ENCODE assay signal across 8 mouse cellular contexts in the genomic region with DNA sequence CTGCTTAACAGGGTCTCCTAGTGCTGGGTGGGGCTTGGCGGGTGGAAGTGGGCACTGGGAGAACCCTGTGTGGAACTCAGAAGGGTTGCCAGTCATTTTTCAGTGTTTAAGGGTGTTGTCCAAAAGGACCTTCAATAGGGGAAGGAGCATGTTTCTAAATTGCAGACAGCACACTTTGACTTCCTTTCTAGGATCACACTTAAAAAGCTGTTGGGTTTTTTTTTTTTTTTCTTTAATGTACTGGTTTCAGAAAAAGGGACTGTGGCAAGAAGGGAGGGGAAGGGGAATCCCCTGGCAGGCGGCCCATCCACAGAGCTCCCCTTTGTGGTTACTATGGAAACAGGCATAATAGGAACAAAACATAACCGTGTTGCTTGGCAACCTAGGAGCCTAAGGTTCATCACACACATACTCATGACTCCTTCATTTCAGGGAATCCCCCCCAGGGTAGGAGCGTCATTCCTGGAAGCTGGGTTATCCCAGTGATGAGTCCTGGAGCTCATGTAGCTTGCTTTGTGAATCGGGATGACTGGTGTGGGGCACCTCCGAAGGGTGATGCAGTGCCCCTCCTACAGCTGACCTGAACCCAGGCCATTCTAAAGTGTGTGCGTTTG. TPM values are rescaled to one million over a fixed set of nuclear protein-coding genes. Genes with fewer than 3 reads are reported as not detected.
DNase-seq lines count a peak whose midpoint lies in the region; ATAC-seq and TF ChIP-seq lines count a peak whose summit lies in the region.

No protein-coding gene starts in this region.

- DNase-seq in right cerebral cortex, postnatal 14 days, result peak; percentile 71
- DNase-seq in right cerebral cortex, postnatal 25 days, result no peak
- DNase-seq in brain, embryonic 14.5 days (ENCODE audit: low read depth), result peak; percentile 96
- peak; percentile 68 for DNase-seq in gastrocnemius, postnatal 10 days
- peak; percentile 86 for DNase-seq in hindbrain, postnatal 0 days (ENCODE audit: low spot score)
- DNase-seq in lung, postnatal 25 days (ENCODE audit: low spot score), result peak; percentile 93
- peak; percentile 61 to 68 for DNase-seq in spleen, adult 18-20 months
- DNase-seq in left cerebral cortex, adult 8-10 months (ENCODE audit: low spot score in 2 of 2), result no peak

- H3K27me3 ChIP-seq in hindbrain, postnatal 0 days (ENCODE audit: insufficient read depth, low read length), result peaks cover 8% of the 10 kb centered on the region; the same call in 1 of the 2 replicates

- no peak overlapping the region for H3K4me3 ChIP-seq in hindbrain, postnatal 0 days (ENCODE audit: low read length)

- peaks cover 2% of the 10 kb centered on the region; the same call in 1 of the 2 replicates for H3K36me3 ChIP-seq in hindbrain, postnatal 0 days (ENCODE audit: insufficient read depth, low read length)

- H3K9ac ChIP-seq in hindbrain, postnatal 0 days (replicated peaks; ENCODE audit: low read length), result 0 out of 2 replicates have a peak overlapping the region, but pooled peaks have one; percentile 17

- H3K9me3 ChIP-seq in hindbrain, postnatal 0 days (ENCODE audit: low read length), result no peaks in the 10 kb centered on the region

- no peak for TF ChIP-seq CTCF in brain, embryonic 14.5 days (IDR thresholded peaks at IDR 0.05; ENCODE audit: borderline replicate concordance, extremely low read depth, insufficient read depth, insufficient read length)
- TF ChIP-seq CTCF in hindbrain, postnatal 0 days (IDR thresholded peaks at IDR 0.05; ENCODE audit: low read depth), result no peak

- H3K4me2 ChIP-seq in hindbrain, postnatal 0 days (ENCODE audit: low read depth, low read length), result 0 out of 2 replicates have a peak overlapping the region, but pooled peaks have one; percentile 30

- peaks cover 10% of the 10 kb centered on the region; the same call in 1 of the 2 replicates for H3K4me1 ChIP-seq in hindbrain, postnatal 0 days (ENCODE audit: insufficient read depth, low read length)

- no peak for TF ChIP-seq POLR2A in brain, embryonic 14.5 days (IDR thresholded peaks at IDR 0.05; ENCODE audit: borderline replicate concordance, extremely low read depth, insufficient read depth, insufficient read length, poor library complexity, severe bottlenecking)

- no peak overlapping the region; the same call in 1 of the 2 replicates for H3K27ac ChIP-seq in hindbrain, postnatal 0 days

- peak; percentile 82 for ATAC-seq in hindbrain, postnatal 0 days

- WGBS in hindbrain, postnatal 0 days, result 6% methylated on average over 7 of the region's 7 CpGs

RNA-seq across cellular contexts. Expression of gene Ahnak, which starts 4.7 kb away (rescaled TPM):
- 2.5 and 6.0 TPM in 2 replicates for polyA plus RNA-seq in brain, embryonic 14.5 days (2012; rRNA removed)
- 100 to 1,000 TPM; 235 to 267 TPM for total RNA-seq in gastrocnemius, postnatal 10 days (2021)
- 11.2 and 11.7 TPM in 2 replicates for total RNA-seq in hindbrain, postnatal 0 days (2014; rRNA removed)
- polyA plus RNA-seq in hindbrain, postnatal 0 days (2015; fragmentation: Nextera tagmentation; extraction: Ambion mirVana), result 5.7 and 6.1 TPM in 2 replicates
- 10 to 100 TPM; 24.9 to 29.0 (median 27.5) TPM for total RNA-seq in left cerebral cortex, adult 8-10 months (2022)

RNA-seq across cellular contexts. Expression of gene Eef1g, which starts 17.5 kb away (rescaled TPM):
- polyA plus RNA-seq in brain, embryonic 14.5 days (2012; rRNA removed), result 371 and 527 TPM in 2 replicates
- 100 to 1,000 TPM; 640 to 671 TPM for total RNA-seq in gastrocnemius, postnatal 10 days (2021)
- 442 and 469 TPM in 2 replicates for total RNA-seq in hindbrain, postnatal 0 days (2014; rRNA removed)
- 256 and 260 TPM in 2 replicates for polyA plus RNA-seq in hindbrain, postnatal 0 days (2015; fragmentation: Nextera tagmentation; extraction: Ambion mirVana)
- 100 to 1,000 TPM; 224 to 271 (median 243) TPM for total RNA-seq in left cerebral cortex, adult 8-10 months (2022)

RNA-seq across cellular contexts. Expression of gene Tut1, which starts 30.7 kb away (rescaled TPM):
- polyA plus RNA-seq in brain, embryonic 14.5 days (2012; rRNA removed), result 25.3 and 31.5 TPM in 2 replicates
- 10 to 100 TPM in 1 of 2 experiments, 1 to 10 TPM in 1; 9.1 to 11.2 TPM for total RNA-seq in gastrocnemius, postnatal 10 days (2021)
- total RNA-seq in hindbrain, postnatal 0 days (2014; rRNA removed), result 20.8 and 23.4 TPM in 2 replicates
- polyA plus RNA-seq in hindbrain, postnatal 0 days (2015; fragmentation: Nextera tagmentation; extraction: Ambion mirVana), result 16.0 and 16.2 TPM in 2 replicates
- total RNA-seq in left cerebral cortex, adult 8-10 months (2022), result 10 to 100 TPM; 20.5 to 26.0 (median 22.1) TPM

RNA-seq across cellular contexts. Expression of gene Mta2, which starts 42.7 kb away (rescaled TPM):
- polyA plus RNA-seq in brain, embryonic 14.5 days (2012; rRNA removed), result 35.1 and 57.9 TPM in 2 replicates
- 10 to 100 TPM; 37.7 to 49.7 TPM for total RNA-seq in gastrocnemius, postnatal 10 days (2021)
- total RNA-seq in hindbrain, postnatal 0 days (2014; rRNA removed), result 65.1 and 71.4 TPM in 2 replicates
- 75.2 and 78.8 TPM in 2 replicates for polyA plus RNA-seq in hindbrain, postnatal 0 days (2015; fragmentation: Nextera tagmentation; extraction: Ambion mirVana)
- 10 to 100 TPM; 46.8 to 53.8 (median 50.4) TPM for total RNA-seq in left cerebral cortex, adult 8-10 months (2022)

RNA-seq across cellular contexts. Expression of gene Eml3, which starts 55.0 kb away (rescaled TPM):
- 14.7 and 17.5 TPM in 2 replicates for polyA plus RNA-seq in brain, embryonic 14.5 days (2012; rRNA removed)
- 10 to 100 TPM; 11.7 to 15.9 TPM for total RNA-seq in gastrocnemius, postnatal 10 days (2021)
- 8.3 and 8.6 TPM in 2 replicates for total RNA-seq in hindbrain, postnatal 0 days (2014; rRNA removed)
- polyA plus RNA-seq in hindbrain, postnatal 0 days (2015; fragmentation: Nextera tagmentation; extraction: Ambion mirVana), result 11.0 and 11.8 TPM in 2 replicates
- 10 to 100 TPM; 12.6 to 15.3 (median 13.8) TPM for total RNA-seq in left cerebral cortex, adult 8-10 months (2022)

Comparison
In these comparisons a context has a peak if more than half of its experiments do, and no peak if none do; other contexts are left out.
1. DNase-seq: peak in right cerebral cortex, postnatal 14 days (single experiment), brain, embryonic 14.5 days (single experiment), gastrocnemius, postnatal 10 days (single experiment), hindbrain, postnatal 0 days (single experiment), lung, postnatal 25 days (single experiment) and spleen, adult 18-20 months (2 of 2); none in right cerebral cortex, postnatal 25 days (single experiment) and left cerebral cortex, adult 8-10 months (0 of 2).
2. RNA of gene Ahnak, which starts 4.7 kb away (total RNA-seq): 235 to 267 TPM in gastrocnemius, postnatal 10 days; 24.9 to 29.0 TPM in left cerebral cortex, adult 8-10 months and 11.2 to 11.7 TPM in hindbrain, postnatal 0 days; every median in the first group is over 4 times any median in the second.